Mouse (Mus musculus) erythroblast, embryonic 14.5 days (primary cell): ENCODE results near the gene Ccdc177. TPM values are rescaled to one million over a fixed set of nuclear protein-coding genes. Genes with fewer than 3 reads are reported as not detected.

Source experiments
- H3K27me3 ChIP-seq: 2 replicates; pipeline ENCODE4 v1.6.1; 2012; ENCODE audit warnings: inconsistent platforms; ENCODE audit not compliant: control insufficient read depth
- H3K36me3 ChIP-seq: 2 replicates; pipeline ENCODE4 v1.6.1; 2012; ENCODE audit warnings: mild to moderate bottlenecking, inconsistent platforms; ENCODE audit not compliant: control insufficient read depth
- H3K4me1 ChIP-seq: 2 replicates; pipeline ENCODE4 v1.6.1; 2012; ENCODE audit warnings: inconsistent platforms; ENCODE audit not compliant: control insufficient read depth
- H3K4me3 ChIP-seq: replicated peaks from 2 replicates; pipeline ENCODE3; 2012; ENCODE audit warnings: moderate library complexity, mild to moderate bottlenecking, inconsistent platforms
- H3K9me3 ChIP-seq: 2 replicates; pipeline ENCODE4 v1.6.1; 2012; ENCODE audit warnings: low read length, inconsistent platforms, mixed read lengths; ENCODE audit not compliant: control insufficient read depth
- GATA1 ChIP-seq: IDR thresholded peaks from 2 replicates; pipeline ENCODE4 v1.6.1; 2012; ENCODE audit warnings: low read length, inconsistent platforms, mixed read lengths
- TAL1 ChIP-seq: IDR thresholded peaks from 3 replicates; pipeline ENCODE4 v1.6.1; 2012; ENCODE audit warnings: low read length, inconsistent platforms, mixed read lengths
- polyA plus RNA-seq: library from polyadenylated mRNA; stranded (reverse); fragments of >175 nt; gene quantifications from 2 replicates; pipeline ENCODE4 v1.2.3, GENCODE M21; 2012

The Ccdc177 gene
- polyA plus RNA-seq, 1 experiment, result not detected

DNA sequence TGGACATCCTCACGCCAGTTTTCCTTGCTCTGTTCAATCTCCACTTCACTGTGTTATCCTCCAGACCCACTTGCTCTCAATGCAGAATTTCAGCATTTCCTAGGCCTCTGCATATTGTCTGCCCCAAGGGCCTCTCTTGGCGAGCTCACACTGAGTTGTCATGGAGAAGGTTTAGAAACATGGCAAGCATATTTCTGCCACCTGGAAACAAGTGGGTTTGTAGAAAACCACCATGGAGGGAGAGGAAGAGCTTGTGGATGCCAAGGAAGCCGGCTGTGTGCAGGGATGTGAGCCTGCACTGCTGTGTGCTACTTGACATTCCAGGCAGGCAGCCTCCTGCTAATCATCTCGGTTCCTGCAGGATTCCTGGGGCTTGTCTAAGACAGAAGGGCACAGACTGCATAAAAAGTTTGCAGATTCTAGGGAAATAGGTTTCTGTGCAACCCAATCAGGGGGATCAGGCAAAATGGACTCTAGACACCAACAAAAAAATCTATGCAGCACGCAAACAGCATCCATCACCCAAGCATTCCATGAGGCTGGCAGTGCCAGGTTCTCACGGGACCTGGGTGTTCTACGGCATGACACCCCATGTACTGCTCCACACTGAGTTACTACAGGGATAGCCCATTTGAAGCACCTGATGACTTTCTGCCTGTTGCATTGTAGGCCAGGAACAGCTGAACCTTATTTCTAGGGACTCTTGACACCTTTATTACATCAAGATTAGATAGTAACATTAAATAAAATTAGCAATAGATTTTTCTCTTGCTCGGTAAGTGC lies 14.3 kb downstream of the Ccdc177 start:
- H3K9me3 ChIP-seq, result no peaks in the 10 kb centered on the region
- TF ChIP-seq GATA1 (no peak), TAL1 (no peak)
- H3K36me3 ChIP-seq, result no peaks in the 10 kb centered on the region
- peaks cover 79% of the 10 kb centered on the region for H3K27me3 ChIP-seq
- no peak overlapping the region for H3K4me3 ChIP-seq
- H3K4me1 ChIP-seq, result no peaks in the 10 kb centered on the region

GRCm38 (mm10) chr12:80744614-80745013 lies 15.9 kb downstream of the Ccdc177 start:
- Histone ChIP-seq H3K27me3 (peaks cover 76% of the 10 kb centered on the region), H3K4me1 (no peaks in the 10 kb centered on the region), H3K9me3 (no peaks in the 10 kb centered on the region), H3K36me3 (no peaks in the 10 kb centered on the region), H3K4me3 (no peak overlapping the region)
- no peak for TF ChIP-seq GATA1
- TF ChIP-seq TAL1, result no peak

DNA sequence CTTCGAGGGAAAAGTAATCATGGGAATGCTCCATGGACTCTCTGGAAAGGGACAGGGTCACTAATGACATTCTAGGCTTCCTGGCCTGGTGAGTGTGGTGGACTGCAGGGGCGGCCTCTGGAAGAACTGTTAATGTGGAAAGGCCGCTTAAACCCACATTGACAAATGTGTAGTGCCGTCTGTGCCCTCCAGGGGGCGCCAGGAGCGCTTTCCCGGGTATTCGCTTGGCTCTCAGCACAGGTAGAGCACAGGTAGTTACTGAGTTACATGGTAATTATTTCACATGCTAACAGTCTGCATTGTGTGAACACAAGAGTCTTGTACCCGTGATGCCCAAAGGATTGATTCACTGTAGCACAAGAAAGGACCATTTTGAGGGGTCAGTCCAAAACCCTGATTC lies 21.0 kb downstream of the Ccdc177 start:
- H3K9me3 ChIP-seq, result no peaks in the 10 kb centered on the region
- peaks cover 71% of the 10 kb centered on the region for H3K27me3 ChIP-seq
- peaks cover 4% of the 10 kb centered on the region; the same call in 1 of the 2 replicates for H3K4me1 ChIP-seq
- no peaks in the 10 kb centered on the region for H3K36me3 ChIP-seq
- TF ChIP-seq GATA1 (no peak), TAL1 (no peak)
- no peak overlapping the region for H3K4me3 ChIP-seq

DNA sequence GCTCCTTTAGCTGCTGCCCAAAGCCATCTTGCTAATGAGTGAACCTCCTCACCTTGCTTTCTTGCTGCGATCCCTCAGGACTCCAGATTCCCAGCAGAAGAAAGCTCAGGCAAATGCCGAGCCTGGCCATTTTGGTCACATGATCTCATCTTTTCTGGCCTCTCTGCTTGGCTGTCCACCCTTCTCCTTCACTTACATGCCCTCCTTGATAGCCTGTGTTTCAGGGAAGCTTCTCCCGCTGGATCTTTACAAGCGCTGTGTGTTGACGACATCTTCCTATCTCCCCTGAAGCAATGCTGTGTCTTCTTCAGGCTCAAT lies 23.2 kb downstream of the Ccdc177 start:
- Histone ChIP-seq H3K27me3 (peaks cover 53% of the 10 kb centered on the region), H3K4me3 (no peak overlapping the region), H3K4me1 (peaks cover 4% of the 10 kb centered on the region; the same call in 1 of the 2 replicates), H3K36me3 (no peaks in the 10 kb centered on the region), H3K9me3 (no peaks in the 10 kb centered on the region)
- TF ChIP-seq GATA1 (no peak), TAL1 (no peak)

GRCm38 (mm10) chr12:80736464-80737282 lies 23.8 kb downstream of the Ccdc177 start:
- H3K4me1 ChIP-seq, result peaks cover 4% of the 10 kb centered on the region; the same call in 1 of the 2 replicates
- H3K27me3 ChIP-seq, result peaks cover 48% of the 10 kb centered on the region
- TF ChIP-seq TAL1 (no peak), GATA1 (no peak)
- H3K9me3 ChIP-seq, result no peaks in the 10 kb centered on the region
- H3K4me3 ChIP-seq, result no peak overlapping the region
- no peaks in the 10 kb centered on the region for H3K36me3 ChIP-seq

GRCm38 (mm10) chr12:80734526-80735470 lies 25.7 kb downstream of the Ccdc177 start:
- TF ChIP-seq GATA1, result no peak
- TF ChIP-seq TAL1, result no peak
- H3K27me3 ChIP-seq, result peaks cover 31% of the 10 kb centered on the region
- peaks cover 4% of the 10 kb centered on the region; the same call in 1 of the 2 replicates for H3K4me1 ChIP-seq

DNA sequence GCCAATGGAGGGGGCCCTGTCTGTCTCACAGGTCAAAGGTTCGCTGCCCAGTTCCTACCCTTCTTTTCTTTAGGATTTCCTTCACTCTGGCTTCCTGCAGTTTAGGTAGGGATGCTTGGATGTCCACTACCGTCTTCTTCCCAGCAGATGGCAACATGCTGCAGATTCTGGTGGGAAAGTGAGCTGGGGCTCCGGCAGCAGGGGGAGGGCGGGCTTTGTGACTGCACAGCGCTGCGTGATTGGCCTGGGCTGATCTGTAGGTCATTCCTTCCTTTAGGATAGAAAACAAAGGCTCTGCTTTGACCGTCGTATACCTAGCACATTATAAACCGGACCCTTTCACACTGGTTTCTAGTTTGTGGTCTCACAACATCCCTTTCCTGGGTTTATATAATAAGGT lies 29.9 kb downstream of the Ccdc177 start:
- peaks cover 4% of the 10 kb centered on the region; the same call in 1 of the 2 replicates for H3K4me1 ChIP-seq
- no peak for TF ChIP-seq TAL1
- TF ChIP-seq GATA1, result no peak
- no peaks in the 10 kb centered on the region for H3K9me3 ChIP-seq

More at GRCm38 (mm10) chr12:80734526-80735470, 25.7 kb downstream of the Ccdc177 start:
- Histone ChIP-seq H3K9me3 (no peaks in the 10 kb centered on the region), H3K4me3 (no peak overlapping the region), H3K36me3 (no peaks in the 10 kb centered on the region)

GRCm38 (mm10) chr12:80729758-80730530 lies 30.5 kb downstream of the Ccdc177 start:
- TF ChIP-seq GATA1 (no peak), TAL1 (no peak)

More for the DNA sequence above, 29.9 kb downstream of the Ccdc177 start:
- peaks cover 12% of the 10 kb centered on the region for H3K27me3 ChIP-seq
- no peaks in the 10 kb centered on the region for H3K36me3 ChIP-seq
- no peak overlapping the region for H3K4me3 ChIP-seq

More at GRCm38 (mm10) chr12:80729758-80730530, 30.5 kb downstream of the Ccdc177 start:
- Histone ChIP-seq H3K4me1 (peaks cover 4% of the 10 kb centered on the region; the same call in 1 of the 2 replicates), H3K27me3 (peaks cover 15% of the 10 kb centered on the region), H3K4me3 (no peak overlapping the region), H3K36me3 (no peaks in the 10 kb centered on the region), H3K9me3 (no peaks in the 10 kb centered on the region)
